Mouse (Mus musculus): ENCODE measurements around the gene Tert. TPM values are rescaled to one million over a fixed set of nuclear protein-coding genes. Genes with fewer than 3 reads are reported as not detected.

The Tert gene
- 1 to 10 TPM; 4.1 to 4.4 TPM for total RNA-seq (2021)
- long read RNA-seq, experiment 1, full-length matches to known transcripts: 1 of 2 reads
- long read RNA-seq, experiment 1, partial matches to known transcripts: 0 of 2 reads
- long read RNA-seq, experiment 1, other reads (novel, unspliced or antisense): 1 of 2 reads
- long read RNA-seq, experiment 2, partial matches to known transcripts: 0 of 3 reads
- long read RNA-seq, experiment 2, other reads (novel, unspliced or antisense): 3 of 3 reads

- intact Hi-C loops (cut with DNase I): loop anchor here (2.0 to 5.0 kb wide), 2 partner anchors 114 to 200 kb away; no protein-coding TSS in a partner anchor
- peak; percentile 52 for TF ChIP-seq CTCF (IDR thresholded peaks at IDR 0.05)
- peak in 1 of 2 experiments; percentile 40 for DNase-seq (ENCODE audit: extremely low spot score in 1 of 2, low spot score in 2 of 2)
- Histone ChIP-seq H3K27ac (no peak within 1 kb of the TSS), H3K4me3 (peak within 1 kb of the TSS; percentile 58)
Observed at GRCm38 (mm10) chr13:73626745-73627549, at the start of gene Tert. TSS of gene Tert (plus strand) at chr13:73626911.

GRCm38 (mm10) chr13:73577277-73577676 is 49.4 kb upstream of the Tert start:
- Histone ChIP-seq H3K4me3 (no peak overlapping the region), H3K27ac (no peak overlapping the region)
- TF ChIP-seq CTCF (IDR thresholded peaks at IDR 0.05): no peak
- DNase-seq (ENCODE audit: extremely low spot score in 1 of 2, low spot score in 2 of 2): no peak
- intact Hi-C loops (cut with DNase I): no loop called here

GRCm38 (mm10) chr13:73591488-73591887 is 35.2 kb upstream of the Tert start:
- no peak overlapping the region for H3K4me3 ChIP-seq
- no peak for TF ChIP-seq CTCF (IDR thresholded peaks at IDR 0.05)
- H3K27ac ChIP-seq: no peak overlapping the region
- no peak for DNase-seq (ENCODE audit: extremely low spot score in 1 of 2, low spot score in 2 of 2)
- intact Hi-C loops (cut with DNase I): no loop called here

- Histone ChIP-seq H3K4me3 (no peak overlapping the region), H3K27ac (no peak overlapping the region)
- intact Hi-C loops (cut with DNase I): no loop called here
- DNase-seq (ENCODE audit: extremely low spot score in 1 of 2, low spot score in 2 of 2): no peak
- TF ChIP-seq CTCF (IDR thresholded peaks at IDR 0.05): no peak
Observed at GRCm38 (mm10) chr13:73592546-73592945, 34.2 kb upstream of the Tert start.

- intact Hi-C loops (cut with DNase I): no loop called here
- TF ChIP-seq CTCF (IDR thresholded peaks at IDR 0.05): no peak
- DNase-seq (ENCODE audit: extremely low spot score in 1 of 2, low spot score in 2 of 2): no peak
- Histone ChIP-seq H3K27ac (no peak overlapping the region), H3K4me3 (no peak overlapping the region)
Observed at GRCm38 (mm10) chr13:73596276-73596675, 30.4 kb upstream of the Tert start.

- Histone ChIP-seq H3K4me3 (no peak overlapping the region), H3K27ac (no peak overlapping the region)
- DNase-seq (ENCODE audit: extremely low spot score in 1 of 2, low spot score in 2 of 2): no peak
- no peak for TF ChIP-seq CTCF (IDR thresholded peaks at IDR 0.05)
- intact Hi-C loops (cut with DNase I): loop anchor here (5.0 kb wide), 1 partner anchor 273 kb away; the partner anchor contains the start of genes Mrpl36 and Ndufs6
Observed at GRCm38 (mm10) chr13:73600217-73600616, 26.5 kb upstream of the Tert start.

- H3K4me3 ChIP-seq: peak overlapping the region; percentile 70
- TF ChIP-seq CTCF (IDR thresholded peaks at IDR 0.05): no peak
- DNase-seq (ENCODE audit: extremely low spot score in 1 of 2, low spot score in 2 of 2): no peak
- H3K27ac ChIP-seq: peak overlapping the region; percentile 76
- intact Hi-C loops (cut with DNase I): loop anchor here (5.0 kb wide), 1 partner anchor 276 kb away; the partner anchor contains the start of genes Mrpl36 and Ndufs6
Observed at GRCm38 (mm10) chr13:73603046-73603445, 23.7 kb upstream of the Tert start.

GRCm38 (mm10) chr13:73603522-73604155 is 23.1 kb upstream of the Tert start, which contains the start of gene Clptm1l:
TSS of gene Clptm1l (plus strand) at chr13:73604006.
- intact Hi-C loops (cut with DNase I): loop anchor here (2.0 to 5.0 kb wide), 2 partner anchors 177 to 276 kb away; partner anchors contain the start of genes Mrpl36 and Ndufs6
- DNase-seq (ENCODE audit: extremely low spot score in 1 of 2, low spot score in 2 of 2): peak; percentile 99 to 100
- no peak for TF ChIP-seq CTCF (IDR thresholded peaks at IDR 0.05)
- peak within 1 kb of the TSS; percentile 76 for H3K27ac ChIP-seq
- H3K4me3 ChIP-seq: peak within 1 kb of the TSS; percentile 70

GRCm38 (mm10) chr13:73604156-73604957 is 22.4 kb upstream of the Tert start:
- no peak for TF ChIP-seq CTCF (IDR thresholded peaks at IDR 0.05)
- H3K4me3 ChIP-seq: peak overlapping the region; percentile 70
- intact Hi-C loops (cut with DNase I): loop anchor here (2.0 to 5.0 kb wide), 2 partner anchors 178 to 277 kb away; partner anchors contain the start of genes Mrpl36 and Ndufs6
- DNase-seq (ENCODE audit: extremely low spot score in 1 of 2, low spot score in 2 of 2): no peak
- peak overlapping the region; percentile 72 for H3K27ac ChIP-seq

- intact Hi-C loops (cut with DNase I): no loop called here
- Histone ChIP-seq H3K4me3 (no peak overlapping the region), H3K27ac (no peak overlapping the region)
- no peak for DNase-seq (ENCODE audit: extremely low spot score in 1 of 2, low spot score in 2 of 2)
- TF ChIP-seq CTCF (IDR thresholded peaks at IDR 0.05): no peak
Observed at GRCm38 (mm10) chr13:73618406-73618805, 8.3 kb upstream of the Tert start.

GRCm38 (mm10) chr13:73620637-73621036 is 6.1 kb upstream of the Tert start:
- intact Hi-C loops (cut with DNase I): no loop called here
- TF ChIP-seq CTCF (IDR thresholded peaks at IDR 0.05): peak; percentile 41
- no peak for DNase-seq (ENCODE audit: extremely low spot score in 1 of 2, low spot score in 2 of 2)
- Histone ChIP-seq H3K4me3 (no peak overlapping the region), H3K27ac (no peak overlapping the region)

Data from left cerebral cortex, adult 2 months (tissue).